Mouse (Mus musculus): ENCODE measurements around the gene Satb1.

Satb1 gene

GRCm38 (mm10) chr17:51832900-51833577 is at the start of gene Satb1:
Gene Satb1 (minus strand): TSS chr17:51833290.
- no peak for DNase-seq (ENCODE audit: extremely low spot score, low read depth, low spot score)

DNA sequence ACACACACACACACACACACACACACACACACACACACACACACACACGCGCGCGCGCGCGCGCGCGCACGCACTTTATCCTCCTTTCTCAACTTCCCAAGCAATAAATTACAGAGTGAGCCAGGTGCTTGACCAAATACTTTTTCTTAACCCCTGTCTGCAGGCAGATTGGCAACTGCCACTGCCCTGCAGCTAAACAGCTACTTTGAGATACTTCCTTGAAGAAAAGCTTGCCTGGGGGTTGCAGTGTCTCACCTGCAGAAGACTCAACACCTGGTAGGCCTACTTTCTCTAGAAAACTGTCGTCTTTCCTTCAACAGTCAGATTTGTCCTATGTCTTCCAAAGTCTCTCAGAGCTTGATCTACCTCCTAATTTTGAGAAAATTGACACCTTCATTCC is 49.5 kb upstream of the Satb1 start:
- no peak for DNase-seq (ENCODE audit: extremely low spot score, low read depth, low spot score)

DNA sequence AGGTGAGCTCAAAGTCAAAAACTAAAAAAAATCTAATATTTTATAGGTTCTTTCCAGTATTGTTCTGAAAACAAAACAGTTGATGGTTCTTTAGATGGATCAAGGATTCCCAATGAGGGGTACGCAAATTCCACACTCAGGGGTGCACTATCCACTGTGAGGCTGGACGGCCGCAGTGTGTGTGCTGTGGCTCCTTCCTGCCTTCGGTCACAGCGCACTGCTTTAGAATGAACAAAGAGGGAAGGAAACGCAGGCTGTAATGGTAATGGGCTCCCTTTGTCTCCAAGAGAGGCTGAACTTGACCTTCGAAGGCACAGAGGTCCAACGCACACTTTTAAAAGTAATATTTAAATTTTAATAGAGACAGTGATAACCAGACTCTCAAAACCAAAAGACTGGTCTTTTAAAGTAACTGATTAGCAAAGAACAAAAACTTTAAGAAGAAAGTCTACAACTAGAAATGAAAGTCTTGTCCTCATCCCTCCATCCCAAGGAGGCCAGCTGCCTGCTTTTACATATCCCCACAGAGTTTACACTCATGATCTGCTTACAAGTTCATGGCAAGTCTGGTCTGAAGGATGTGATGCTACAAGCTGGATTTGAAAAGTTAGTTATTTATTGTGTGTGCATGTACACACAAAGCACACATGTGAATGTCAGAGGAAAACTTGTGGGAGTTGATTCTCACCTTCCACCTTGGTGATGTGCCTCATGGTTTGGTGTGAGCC is 48.0 kb upstream of the Satb1 start:
- DNase-seq (ENCODE audit: extremely low spot score, low read depth, low spot score), result no peak

- no peak for DNase-seq (ENCODE audit: extremely low spot score, low read depth, low spot score)
These were observed 47.1 kb upstream of the Satb1 start for GRCm38 (mm10) chr17:51880221-51880620.

- no peak for DNase-seq (ENCODE audit: extremely low spot score, low read depth, low spot score)
These were observed 46.6 kb upstream of the Satb1 start for GRCm38 (mm10) chr17:51879736-51880135.

- DNase-seq (ENCODE audit: extremely low spot score, low read depth, low spot score), result no peak
These were observed 46.1 kb upstream of the Satb1 start for GRCm38 (mm10) chr17:51879171-51879570.

DNA sequence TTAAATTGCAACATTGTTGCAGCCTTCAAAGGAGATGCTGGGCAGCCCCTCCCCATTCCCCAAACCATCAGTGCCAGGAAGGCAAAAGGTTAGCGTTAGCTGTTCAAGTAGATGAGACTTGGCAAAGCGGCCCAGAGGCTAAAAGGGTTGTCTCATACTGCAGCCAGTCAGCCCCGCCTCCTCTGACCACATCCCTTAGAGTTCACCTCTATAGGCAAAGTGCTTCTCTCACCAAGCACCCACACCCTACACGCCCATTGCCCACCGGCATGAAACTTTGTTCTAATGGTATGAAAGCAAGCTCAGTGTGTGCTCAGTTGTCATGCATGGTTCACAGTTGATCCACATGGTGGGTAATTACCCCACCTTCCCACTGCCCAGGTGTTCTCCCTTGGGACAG is 43.4 kb upstream of the Satb1 start:
- DNase-seq (ENCODE audit: extremely low spot score, low read depth, low spot score), result no peak

- no peak for DNase-seq (ENCODE audit: extremely low spot score, low read depth, low spot score)
These were observed 24.5 kb upstream of the Satb1 start for GRCm38 (mm10) chr17:51857616-51858015.

GRCm38 (mm10) chr17:51856332-51856731 is 23.2 kb upstream of the Satb1 start:
- DNase-seq (ENCODE audit: extremely low spot score, low read depth, low spot score), result no peak

DNA sequence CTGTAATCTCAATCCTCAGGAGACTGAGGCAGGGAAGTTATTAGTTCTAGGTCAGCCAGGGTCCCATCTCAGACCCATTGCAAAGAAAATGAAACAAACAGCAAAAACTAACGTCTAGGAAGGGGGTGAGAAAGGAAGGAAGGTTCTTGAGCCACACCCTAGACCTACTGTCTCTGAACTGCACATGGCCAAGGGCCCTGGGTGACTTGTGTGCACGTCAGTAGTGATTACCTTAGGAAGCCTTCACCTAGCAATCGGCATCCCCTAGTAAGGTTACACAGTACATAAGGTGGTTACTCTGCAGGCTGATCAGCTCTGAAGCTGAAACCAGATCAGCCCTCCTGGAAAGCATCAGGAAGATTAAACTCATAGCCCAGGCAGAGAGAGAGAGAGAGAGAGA is 22.2 kb upstream of the Satb1 start:
- no peak for DNase-seq (ENCODE audit: extremely low spot score, low read depth, low spot score)

GRCm38 (mm10) chr17:51853952-51854351 is 20.9 kb upstream of the Satb1 start:
- DNase-seq (ENCODE audit: extremely low spot score, low read depth, low spot score), result no peak

- DNase-seq (ENCODE audit: extremely low spot score, low read depth, low spot score), result no peak
These were observed 7.5 kb upstream of the Satb1 start for GRCm38 (mm10) chr17:51840596-51840995.

DNA sequence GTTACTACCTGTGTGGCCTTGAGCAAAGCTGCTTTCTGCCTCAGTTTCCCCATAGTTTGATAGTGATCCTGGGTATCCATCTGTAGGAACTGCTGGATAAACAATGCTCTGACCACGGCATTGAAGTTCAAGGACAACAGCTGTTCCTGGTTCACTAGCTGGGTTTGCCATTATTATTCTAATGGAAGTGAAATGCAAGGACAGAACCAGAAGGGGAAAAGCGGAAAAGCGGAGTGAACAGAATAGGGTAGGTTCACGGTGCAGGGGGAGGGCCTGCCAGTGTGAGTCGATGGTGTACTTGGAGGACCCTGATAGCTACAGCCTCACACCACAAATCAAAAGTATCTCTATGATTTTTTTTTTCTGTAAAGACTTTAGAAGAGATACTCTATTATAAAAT is 6.4 kb upstream of the Satb1 start:
- no peak for DNase-seq (ENCODE audit: extremely low spot score, low read depth, low spot score)

- no peak for DNase-seq (ENCODE audit: extremely low spot score, low read depth, low spot score)
These were observed 3.8 kb upstream of the Satb1 start for GRCm38 (mm10) chr17:51836901-51837300.

- no peak for DNase-seq (ENCODE audit: extremely low spot score, low read depth, low spot score)
These were observed 3.2 kb upstream of the Satb1 start for GRCm38 (mm10) chr17:51836243-51836642.

DNA sequence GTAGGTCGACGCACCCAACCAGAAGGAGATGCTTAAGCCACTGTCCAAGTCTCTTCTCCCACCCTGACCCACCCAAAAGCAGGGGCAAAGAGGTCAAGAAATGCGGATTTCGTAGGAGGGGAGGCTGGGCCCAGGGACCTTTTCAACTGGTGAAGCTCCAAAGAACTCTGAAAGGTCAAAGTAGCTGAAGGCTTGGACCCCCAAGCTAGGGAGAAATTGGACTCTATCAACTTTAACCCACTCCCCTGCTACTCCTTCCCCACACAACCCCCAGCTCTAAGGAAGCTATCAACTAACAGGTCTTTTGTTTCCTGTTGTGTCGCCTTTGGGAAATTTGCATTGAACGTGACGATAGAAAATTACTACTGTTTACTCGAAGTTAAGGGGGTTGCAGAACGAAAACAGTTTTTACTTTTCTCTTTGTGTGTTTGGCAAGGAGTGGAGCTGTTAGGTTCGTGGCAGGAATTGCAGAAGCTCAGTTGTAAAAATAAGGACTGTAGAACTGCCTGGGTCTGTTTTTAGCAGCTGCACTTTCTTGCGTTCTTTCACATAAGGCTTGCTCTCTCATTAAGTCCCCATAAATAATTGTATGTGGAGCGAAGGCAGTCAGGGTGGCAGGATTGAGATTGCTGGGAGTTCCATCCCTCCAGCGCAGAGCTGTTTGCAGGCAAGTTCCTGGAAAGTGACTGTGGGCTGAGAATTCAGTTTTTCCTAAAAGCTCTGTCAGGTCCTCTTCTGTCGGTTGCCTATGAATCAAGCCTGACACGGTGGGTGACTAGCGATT is 680 bp upstream of the Satb1 start:
- DNase-seq (ENCODE audit: extremely low spot score, low read depth, low spot score), result no peak

DNA sequence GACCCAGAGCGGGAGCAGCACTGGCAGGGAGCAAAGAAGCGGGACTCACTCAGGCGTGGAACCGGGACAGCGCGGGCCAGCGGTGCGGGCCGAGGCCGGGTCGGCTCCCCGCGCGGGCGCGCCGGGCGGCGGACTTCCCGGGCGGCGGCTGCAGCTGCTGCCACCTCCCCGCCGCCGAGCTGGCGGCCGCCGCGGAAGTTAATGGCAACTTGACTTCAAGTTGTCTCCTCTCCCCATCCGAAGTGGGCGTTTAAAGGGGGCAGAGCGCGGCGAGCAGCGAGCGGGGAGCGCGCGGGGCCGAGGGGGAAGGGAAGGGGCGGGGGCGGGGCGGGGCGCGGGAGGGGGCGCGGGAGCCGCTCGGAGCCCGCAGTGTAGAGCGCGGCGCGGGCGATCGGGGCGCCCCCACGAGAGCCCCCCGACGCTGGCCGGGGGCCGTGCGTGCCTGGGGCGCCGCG is 642 bp downstream of the Satb1 start:
- DNase-seq (ENCODE audit: extremely low spot score, low read depth, low spot score), result no peak

- DNase-seq (ENCODE audit: extremely low spot score, low read depth, low spot score), result no peak
These were observed 1.2 kb downstream of the Satb1 start for GRCm38 (mm10) chr17:51831702-51832420.

DNA sequence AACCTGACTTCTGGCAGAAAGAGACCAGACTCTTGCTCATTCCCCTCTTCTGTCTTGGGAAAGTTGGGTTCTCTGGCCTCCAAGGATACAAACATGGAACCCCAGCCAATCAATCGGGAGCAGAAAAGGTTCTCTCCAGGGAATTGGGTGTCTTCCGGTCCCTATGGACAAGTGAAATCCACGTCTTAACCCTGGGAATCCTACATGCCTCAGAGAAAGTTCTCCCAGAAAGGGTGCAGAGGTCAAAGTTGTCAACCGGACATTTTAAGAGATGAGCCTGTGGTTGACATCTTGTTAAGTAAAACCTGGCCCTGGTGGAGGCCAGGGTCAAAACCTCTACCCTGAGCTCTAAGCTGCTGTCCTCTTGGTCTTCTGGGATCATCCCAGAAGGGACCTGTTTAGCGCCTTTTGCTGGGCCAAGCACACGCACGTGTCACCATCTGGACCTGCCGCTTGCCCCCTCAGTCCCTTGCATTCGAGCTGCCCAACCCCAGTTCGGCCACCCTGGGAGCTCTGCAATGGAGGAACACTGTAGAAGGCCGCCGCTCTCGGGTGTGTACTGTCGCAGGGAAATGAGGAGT is 1.9 kb downstream of the Satb1 start:
- no peak for DNase-seq (ENCODE audit: extremely low spot score, low read depth, low spot score)

DNA sequence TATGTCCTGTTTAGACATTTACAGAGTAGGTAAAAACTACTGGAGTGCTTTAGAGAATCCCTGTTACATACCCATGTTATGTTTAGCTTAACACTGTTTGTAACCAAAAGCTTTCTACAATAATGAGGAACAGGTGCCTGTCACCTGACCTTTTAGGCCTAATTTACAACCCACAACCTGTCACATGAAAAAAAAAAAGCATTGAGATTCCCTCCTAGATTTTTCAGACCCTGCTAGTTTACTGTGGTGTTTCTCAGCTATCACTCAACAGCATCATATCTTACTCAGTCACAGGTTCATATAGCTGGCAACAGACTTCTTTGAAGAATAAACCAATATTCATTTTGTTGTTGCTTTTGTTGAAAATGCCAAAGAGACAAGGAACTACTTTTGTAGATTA is 3.7 kb downstream of the Satb1 start:
- DNase-seq (ENCODE audit: extremely low spot score, low read depth, low spot score), result no peak

GRCm38 (mm10) chr17:51827922-51828410 is 5.1 kb downstream of the Satb1 start:
- DNase-seq (ENCODE audit: extremely low spot score, low read depth, low spot score), result no peak

All from hindlimb bud, embryonic 11.5 days (tissue).